Mouse (Mus musculus): ENCODE data around the gene Aanat.

DNA sequence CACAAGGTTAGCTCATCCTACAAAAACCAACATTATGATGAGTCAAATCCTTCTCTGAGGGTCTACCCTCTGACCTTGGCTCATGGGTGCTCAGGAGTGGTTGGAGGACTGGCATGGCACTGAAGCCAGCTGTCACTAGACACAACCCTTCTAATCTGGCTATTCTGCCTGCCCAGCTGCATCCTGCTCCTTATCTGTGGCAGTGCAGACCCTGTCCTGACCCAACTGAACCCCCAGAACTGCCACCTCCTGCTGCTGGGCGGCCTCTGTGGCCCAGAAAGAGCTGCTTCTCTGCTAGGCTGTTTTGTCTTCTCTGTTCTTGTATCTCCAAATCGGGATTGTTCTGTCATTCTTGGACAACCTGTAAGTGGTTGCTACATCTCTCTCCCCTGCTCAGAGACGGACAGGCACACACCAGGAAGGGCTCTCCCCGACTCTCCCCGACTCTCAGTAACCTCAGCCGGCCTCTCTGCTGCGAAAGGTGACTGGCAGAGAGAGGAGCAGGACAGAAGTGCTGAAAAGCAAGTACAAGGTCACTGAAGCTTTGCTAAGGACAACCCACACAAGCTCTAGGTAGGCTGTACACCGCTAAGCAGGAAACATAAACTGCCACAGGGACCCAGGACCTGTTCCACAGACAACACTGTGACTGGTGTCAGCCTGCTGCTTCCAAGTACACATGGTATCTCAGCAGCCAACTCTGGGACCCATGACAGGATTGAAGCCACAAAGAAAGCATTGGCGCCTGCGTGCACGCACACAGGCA lies 36.8 kb upstream of the Aanat start:
- TF ChIP-seq MAFK (IDR thresholded peaks at IDR 0.05; ENCODE audit: insufficient replicate concordance, low read length) (no peak), NELFE (IDR thresholded peaks at IDR 0.05; ENCODE audit: low read depth, low read length) (no peak), ETS1 (conservative IDR thresholded peaks at IDR 0.05; ENCODE audit: low read depth, low read length) (no peak), POLR2A (IDR thresholded peaks at IDR 0.05; ENCODE audit: low read depth, low read length) (no peak), ZKSCAN1 (IDR thresholded peaks at IDR 0.05; ENCODE audit: borderline replicate concordance, low read depth, low read length) (no peak), CTCF (conservative IDR thresholded peaks at IDR 0.05 in 1 of 2, IDR thresholded peaks at IDR 0.05 in 1 of 2; ENCODE audit: low read depth in 2 of 2, low read length in 2 of 2) (no peak), ZC3H11A (IDR thresholded peaks at IDR 0.05; ENCODE audit: low read depth, low read length) (no peak)
